Mouse (Mus musculus): ENCODE measurements at regions not wholly inside any gene's neighbourhood (a gene's known extent, or its start where the extent isn't known, plus 50 kb on each side); places are given as distances from the start of the nearest gene placed in this dataset.

GRCm38 (mm10) chr4:56362121-56362520 lies 377.7 kb upstream of the Gm26657 start:
- Histone ChIP-seq H3K36me3 (replicated peaks in 1 of 2; ENCODE audit: control insufficient read depth in 1 of 2, insufficient read depth in 1 of 2, low read length in 1 of 2) (no peaks in the 10 kb centered on the region), H3K9ac (ENCODE audit: insufficient read depth, low read depth) (no peak overlapping the region), H3K27me3 (replicated peaks) (no peaks in the 10 kb centered on the region), H3K4me3 (replicated peaks in 1 of 3; ENCODE audit: low read depth in 2 of 3, low read length in 2 of 3, poor library complexity in 1 of 3) (no peak overlapping the region), H3K9me3 (replicated peaks; ENCODE audit: low read length) (no peaks in the 10 kb centered on the region), H3K27ac (ENCODE audit: insufficient read depth, low read depth) (no peak overlapping the region), H3K4me1 (ENCODE audit: control insufficient read depth in 1 of 2, insufficient read depth in 2 of 2) (peaks cover 12 to 26% of the 10 kb centered on the region in 2 experiments), H3K4me2 (ENCODE audit: insufficient read depth, low read depth, poor library complexity, severe bottlenecking) (no peak overlapping the region), H3K79me2 (replicated peaks; ENCODE audit: control insufficient read depth, extremely low read depth, insufficient read depth, poor library complexity, severe bottlenecking) (no peaks in the 10 kb centered on the region)
- no peak for DNase-seq (ENCODE audit: extremely low read depth)
- in situ Hi-C loops (cut with MboI; ENCODE audit: low pct_ligation_motif_present, low pct_unique_long_range_greater_than_20kb, low sequenced_read_pairs) (no loop called here), dilution Hi-C loops (cut with MboI; ENCODE audit: extremely low pct_ligation_motif_present, extremely low pct_unique_long_range_greater_than_20kb, low sequenced_read_pairs) (no loop called here)
- no peak for TF ChIP-seq JUND (conservative IDR thresholded peaks at IDR 0.05; ENCODE audit: low read depth, low read length)
- no peak for TF ChIP-seq ETS1 (conservative IDR thresholded peaks at IDR 0.05; ENCODE audit: low read depth, low read length)
- TF ChIP-seq SIN3A (IDR thresholded peaks at IDR 0.05; ENCODE audit: low read length) = no peak
- no peak for TF ChIP-seq ZC3H11A (IDR thresholded peaks at IDR 0.05; ENCODE audit: low read depth, low read length)
- peak in 1 of 2 experiments; percentile 62; a peak in 2 of 4 replicates for TF ChIP-seq CTCF (conservative IDR thresholded peaks at IDR 0.05 in 1 of 2, IDR thresholded peaks at IDR 0.05 in 1 of 2; ENCODE audit: low read depth in 2 of 2, low read length in 2 of 2)
- TF ChIP-seq KAT2A (IDR thresholded peaks at IDR 0.05; ENCODE audit: insufficient replicate concordance, low read length) = no peak
- TF ChIP-seq UBTF (IDR thresholded peaks at IDR 0.05; ENCODE audit: low read depth, low read length) = no peak
- TF ChIP-seq TBP (conservative IDR thresholded peaks at IDR 0.05; ENCODE audit: low read depth, low read length) = no peak
- peak; percentile 47 for TF ChIP-seq RAD21 (IDR thresholded peaks at IDR 0.05; ENCODE audit: low read depth, low read length)
- TF ChIP-seq ELF1 (IDR thresholded peaks at IDR 0.05; ENCODE audit: low read depth, low read length) = no peak
- no peak for TF ChIP-seq BHLHE40 (IDR thresholded peaks at IDR 0.05; ENCODE audit: low read depth, low read length)
- no peak for TF ChIP-seq PAX5 (IDR thresholded peaks at IDR 0.05; ENCODE audit: low read length)
- TF ChIP-seq GABPA (IDR thresholded peaks at IDR 0.05; ENCODE audit: insufficient replicate concordance, low read depth, low read length) = no peak
- no peak for TF ChIP-seq NELFE (IDR thresholded peaks at IDR 0.05; ENCODE audit: low read depth, low read length)
- no peak for TF ChIP-seq POLR2AphosphoS2 (IDR thresholded peaks at IDR 0.05; ENCODE audit: low read depth, low read length)
- TF ChIP-seq EP300 (IDR thresholded peaks at IDR 0.05; ENCODE audit: low read length) = no peak
- peak; percentile 52 for TF ChIP-seq SMC3 (IDR thresholded peaks at IDR 0.05; ENCODE audit: low read depth, low read length)
- TF ChIP-seq MAX (IDR thresholded peaks at IDR 0.05; ENCODE audit: low read length) = no peak
- no peak for TF ChIP-seq MEF2A (IDR thresholded peaks at IDR 0.05; ENCODE audit: borderline replicate concordance, low read depth, low read length)
- TF ChIP-seq ZNF384 (IDR thresholded peaks at IDR 0.05; ENCODE audit: low read depth, low read length) = no peak
- TF ChIP-seq JUN (IDR thresholded peaks at IDR 0.05; ENCODE audit: insufficient read depth, low read depth, low read length) = no peak
- no peak for TF ChIP-seq MAZ (IDR thresholded peaks at IDR 0.05; ENCODE audit: low read depth, low read length)
- no peak for TF ChIP-seq NRF1 (IDR thresholded peaks at IDR 0.05; ENCODE audit: low read depth, low read length)
- no peak for TF ChIP-seq CHD2 (IDR thresholded peaks at IDR 0.05; ENCODE audit: low read length)

Measured in CH12.LX (cell line).